Mouse (Mus musculus): ENCODE data around the gene Rpp30. TPM values are rescaled to one million over a fixed set of nuclear protein-coding genes. Genes with fewer than 3 reads are reported as not detected.

The Rpp30 gene
- 10 to 100 TPM; 20.1 to 28.2 TPM for total RNA-seq (2021)

- intact Hi-C loops (cut with DNase I), result loop anchor here (5.0 kb wide), 1 partner anchor 1091 kb away; no protein-coding TSS in a partner anchor
- peak; percentile 89 for DNase-seq
Measured at GRCm38 (mm10) chr19:36083262-36084225, at the start of gene Rpp30. Rpp30 (plus strand) TSS chr19:36083716.

GRCm38 (mm10) chr19:36046046-36046445 lies 37.5 kb upstream of the Rpp30 start:
- no peak for DNase-seq
- intact Hi-C loops (cut with DNase I), result no loop called here

- DNase-seq, result peak; percentile 12
- intact Hi-C loops (cut with DNase I), result loop anchor here (5.0 kb wide), 1 partner anchor 559 kb away; no protein-coding TSS in a partner anchor
Measured at GRCm38 (mm10) chr19:36056502-36057221, 26.9 kb upstream of the Rpp30 start.

- DNase-seq, result peak; percentile 49
- intact Hi-C loops (cut with DNase I), result loop anchor here (5.0 kb wide), 1 partner anchor 560 kb away; no protein-coding TSS in a partner anchor
Measured at GRCm38 (mm10) chr19:36057231-36057811, 26.2 kb upstream of the Rpp30 start, which contains the start of gene Htr7. Htr7 (minus strand) TSS chr19:36057507.

GRCm38 (mm10) chr19:36062801-36063529 lies 20.6 kb upstream of the Rpp30 start:
- intact Hi-C loops (cut with DNase I), result loop anchor here (5.0 kb wide), 2 partner anchors 941 to 1071 kb away; no protein-coding TSS in a partner anchor
- no peak for DNase-seq

GRCm38 (mm10) chr19:36082606-36083261 lies 782 bp upstream of the Rpp30 start:
- DNase-seq, result peak; percentile 35
- intact Hi-C loops (cut with DNase I), result loop anchor here (5.0 kb wide), 1 partner anchor 1090 kb away; no protein-coding TSS in a partner anchor

GRCm38 (mm10) chr19:36090781-36091180 lies 7.3 kb downstream of the Rpp30 start:
- intact Hi-C loops (cut with DNase I), result no loop called here
- DNase-seq, result no peak

- no peak for DNase-seq
- intact Hi-C loops (cut with DNase I), result no loop called here
Measured at GRCm38 (mm10) chr19:36097194-36097593, 13.7 kb downstream of the Rpp30 start.

GRCm38 (mm10) chr19:36098265-36098664 lies 14.7 kb downstream of the Rpp30 start:
- intact Hi-C loops (cut with DNase I), result no loop called here
- DNase-seq, result no peak

GRCm38 (mm10) chr19:36098916-36099315 lies 15.4 kb downstream of the Rpp30 start:
- intact Hi-C loops (cut with DNase I), result no loop called here
- DNase-seq, result no peak

GRCm38 (mm10) chr19:36103909-36104308 lies 20.4 kb downstream of the Rpp30 start:
- intact Hi-C loops (cut with DNase I), result no loop called here
- DNase-seq, result no peak

GRCm38 (mm10) chr19:36109318-36109944 lies 25.9 kb downstream of the Rpp30 start:
- intact Hi-C loops (cut with DNase I), result no loop called here
- no peak for DNase-seq

GRCm38 (mm10) chr19:36110465-36110864 lies 26.9 kb downstream of the Rpp30 start:
- intact Hi-C loops (cut with DNase I), result loop anchor here (2.0 to 5.0 kb wide), 2 partner anchors 237 to 330 kb away; partner anchors contain the start of gene Pcgf5
- DNase-seq, result no peak

- intact Hi-C loops (cut with DNase I), result loop anchor here (2.0 to 5.0 kb wide), 2 partner anchors 236 to 330 kb away; partner anchors contain the start of gene Pcgf5
- DNase-seq, result no peak
Measured at GRCm38 (mm10) chr19:36111054-36111895, 27.8 kb downstream of the Rpp30 start.

GRCm38 (mm10) chr19:36112007-36112406 lies 28.5 kb downstream of the Rpp30 start:
- no peak for DNase-seq
- intact Hi-C loops (cut with DNase I), result loop anchor here (5.0 kb wide), 1 partner anchor 235 kb away; the partner anchor contains the start of gene Pcgf5

GRCm38 (mm10) chr19:36116185-36116584 lies 32.7 kb downstream of the Rpp30 start:
- no peak for DNase-seq
- intact Hi-C loops (cut with DNase I), result no loop called here

GRCm38 (mm10) chr19:36119219-36119618 lies 35.7 kb downstream of the Rpp30 start:
- intact Hi-C loops (cut with DNase I), result no loop called here
- DNase-seq, result no peak

All from left cerebral cortex, postnatal 4 days (tissue).